Mouse (Mus musculus): Measurements from ENCODE around the gene Chd4. TPM values are rescaled to one million over a fixed set of nuclear protein-coding genes. Genes with fewer than 3 reads are reported as not detected.
A peak's percentile ranks its signal among the peaks of the same experiment; 100 is the strongest.

Gene Chd4
- polyA plus RNA-seq, 1 experiment: 99.7 TPM

GRCm38 (mm10) chr6:125164672-125165327 lies 69.0 kb downstream of the Chd4 start:
- peaks cover 44% of the 10 kb centered on the region for H3K79me2 ChIP-seq (ENCODE audit: control insufficient read depth, insufficient read depth)
- H3K79me3 ChIP-seq (ENCODE audit: low read depth): peaks cover 26% of the 10 kb centered on the region
- TF ChIP-seq CTCF (IDR thresholded peaks at IDR 0.05; ENCODE audit: control insufficient read depth, insufficient read depth, insufficient read length) (no peak), USF1 (IDR thresholded peaks at IDR 0.05; ENCODE audit: low read depth) (peak; percentile 88), MYOD1 (IDR thresholded peaks at IDR 0.05; ENCODE audit: control insufficient read depth, insufficient read length, low read depth) (no peak), FOSL1 (IDR thresholded peaks at IDR 0.05; ENCODE audit: insufficient read depth, low read length, poor library complexity, severe bottlenecking) (no peak), MYOG (IDR thresholded peaks at IDR 0.05; ENCODE audit: control insufficient read depth, extremely low read depth, insufficient read length) (no peak), CEBPB (IDR thresholded peaks at IDR 0.05; ENCODE audit: low read depth) (no peak), MAX (IDR thresholded peaks at IDR 0.05) (peak; percentile 65)
- H3K4me3 ChIP-seq (ENCODE audit: insufficient read depth, poor library complexity, severe bottlenecking): peak overlapping the region; percentile 98
- H3ac ChIP-seq (ENCODE audit: control insufficient read depth, insufficient read length, low read depth): peak overlapping the region; percentile 96
- no peaks in the 10 kb centered on the region for H3K27me3 ChIP-seq (ENCODE audit: control insufficient read depth, insufficient read depth, insufficient read length)
- peaks cover 66% of the 10 kb centered on the region for H3K36me3 ChIP-seq (ENCODE audit: control insufficient read depth, insufficient read depth)

DNA sequence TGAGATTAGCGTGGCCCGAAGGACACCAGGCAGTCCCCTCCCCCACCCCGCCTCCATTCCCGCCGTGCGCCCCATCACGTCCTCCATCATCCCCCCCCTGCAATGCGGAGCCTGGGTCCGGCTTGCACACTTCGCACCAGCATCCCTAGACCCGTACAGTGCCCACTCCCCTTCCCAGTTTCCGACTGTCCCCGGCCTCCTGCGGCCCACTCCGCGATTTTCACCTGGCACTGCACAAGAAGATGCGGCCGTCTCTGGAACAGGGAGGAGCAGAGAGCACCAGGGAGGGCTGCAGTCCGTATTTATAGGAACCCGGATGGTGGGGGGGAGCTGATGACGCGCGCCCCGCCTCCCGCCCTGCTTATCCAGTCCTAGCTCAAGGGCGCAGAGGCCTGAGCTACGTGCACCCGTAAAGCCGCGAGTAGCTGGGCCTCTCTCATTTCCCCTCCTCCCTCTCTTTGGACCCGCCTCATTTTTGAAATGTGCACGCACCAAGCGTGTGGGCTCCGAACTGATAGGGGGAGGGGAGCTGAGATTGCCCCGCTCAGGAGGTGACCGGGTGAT lies 69.6 kb downstream of the Chd4 start:
- H3K27me3 ChIP-seq (ENCODE audit: control insufficient read depth, insufficient read depth, insufficient read length): no peaks in the 10 kb centered on the region
- TF ChIP-seq MAX (IDR thresholded peaks at IDR 0.05) (peak; percentile 60), CEBPB (IDR thresholded peaks at IDR 0.05; ENCODE audit: low read depth) (no peak)
- peak overlapping the region; percentile 98 for H3K4me3 ChIP-seq (ENCODE audit: insufficient read depth, poor library complexity, severe bottlenecking)
- peaks cover 44% of the 10 kb centered on the region for H3K79me2 ChIP-seq (ENCODE audit: control insufficient read depth, insufficient read depth)
- peak overlapping the region; percentile 96 for H3ac ChIP-seq (ENCODE audit: control insufficient read depth, insufficient read length, low read depth)
- H3K36me3 ChIP-seq (ENCODE audit: control insufficient read depth, insufficient read depth): peaks cover 66% of the 10 kb centered on the region
- H3K79me3 ChIP-seq (ENCODE audit: low read depth): peaks cover 26% of the 10 kb centered on the region

DNA sequence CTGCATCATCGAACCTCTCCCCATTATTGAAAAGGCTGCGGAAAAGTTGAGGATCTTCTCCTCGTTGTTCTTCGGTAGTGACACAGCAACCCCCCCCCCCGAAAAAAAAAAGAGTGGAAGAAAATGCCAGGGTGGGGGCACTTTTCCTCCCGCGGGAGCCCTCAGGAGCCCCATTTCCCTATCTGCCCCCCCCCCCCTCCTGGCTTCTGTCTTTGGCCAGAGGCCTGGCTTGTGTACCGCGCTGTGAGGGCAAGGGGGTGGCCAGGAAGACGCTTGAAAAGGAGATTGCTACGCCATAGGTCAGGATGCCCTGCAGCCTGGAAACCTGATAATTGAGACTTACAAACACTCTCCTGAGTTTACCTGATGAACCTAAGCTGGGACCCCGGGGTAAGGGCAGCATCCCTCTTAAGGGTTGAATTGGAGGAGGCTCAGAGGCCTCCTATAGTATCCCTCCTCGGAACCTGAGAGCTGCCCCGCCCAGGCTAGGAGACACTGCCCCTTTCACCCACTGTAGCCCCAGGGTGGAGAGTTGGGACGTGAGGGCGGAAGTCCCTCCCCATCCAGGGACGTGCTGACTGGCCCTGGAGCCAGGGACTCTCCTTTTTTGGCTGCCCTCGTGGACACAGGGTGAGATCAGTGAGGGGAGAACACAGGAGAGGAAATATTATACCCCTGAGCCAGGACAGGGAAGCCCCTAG lies 70.4 kb downstream of the Chd4 start, which contains the start of gene Gapdh:
Gapdh (minus strand) TSS at position 417 of the 701 bp plus-strand sequence.
- H3K36me3 ChIP-seq (ENCODE audit: control insufficient read depth, insufficient read depth): peaks cover 63% of the 10 kb centered on the region
- no peak for TF ChIP-seq USF1 (IDR thresholded peaks at IDR 0.05; ENCODE audit: low read depth)
- no peak for TF ChIP-seq MYOG (IDR thresholded peaks at IDR 0.05; ENCODE audit: control insufficient read depth, extremely low read depth, insufficient read length)
- TF ChIP-seq FOSL1 (IDR thresholded peaks at IDR 0.05; ENCODE audit: insufficient read depth, low read length, poor library complexity, severe bottlenecking): no peak
- TF ChIP-seq CEBPB (IDR thresholded peaks at IDR 0.05; ENCODE audit: low read depth): no peak
- no peak for TF ChIP-seq MAX (IDR thresholded peaks at IDR 0.05)
- TF ChIP-seq MYOD1 (IDR thresholded peaks at IDR 0.05; ENCODE audit: control insufficient read depth, insufficient read length, low read depth): no peak
- no peak for TF ChIP-seq CTCF (IDR thresholded peaks at IDR 0.05; ENCODE audit: control insufficient read depth, insufficient read depth, insufficient read length)
- H3K79me3 ChIP-seq (ENCODE audit: low read depth): peaks cover 26% of the 10 kb centered on the region
- H3K27me3 ChIP-seq (ENCODE audit: control insufficient read depth, insufficient read depth, insufficient read length): no peaks in the 10 kb centered on the region
- H3ac ChIP-seq (ENCODE audit: control insufficient read depth, insufficient read length, low read depth): peak within 1 kb of the TSS; percentile 96
- H3K79me2 ChIP-seq (ENCODE audit: control insufficient read depth, insufficient read depth): peaks cover 44% of the 10 kb centered on the region
- H3K4me3 ChIP-seq (ENCODE audit: insufficient read depth, poor library complexity, severe bottlenecking): peak within 1 kb of the TSS; percentile 98

GRCm38 (mm10) chr6:125166861-125167650 lies 71.3 kb downstream of the Chd4 start:
- Histone ChIP-seq H3K79me2 (ENCODE audit: control insufficient read depth, insufficient read depth) (peaks cover 44% of the 10 kb centered on the region), H3K4me3 (ENCODE audit: insufficient read depth, poor library complexity, severe bottlenecking) (peak overlapping the region; percentile 98), H3K79me3 (ENCODE audit: low read depth) (peaks cover 26% of the 10 kb centered on the region), H3ac (ENCODE audit: control insufficient read depth, insufficient read length, low read depth) (peak overlapping the region; percentile 42), H3K36me3 (ENCODE audit: control insufficient read depth, insufficient read depth) (peaks cover 72% of the 10 kb centered on the region), H3K27me3 (ENCODE audit: control insufficient read depth, insufficient read depth, insufficient read length) (no peaks in the 10 kb centered on the region)
- TF ChIP-seq CTCF (IDR thresholded peaks at IDR 0.05; ENCODE audit: control insufficient read depth, insufficient read depth, insufficient read length): no peak
- no peak for TF ChIP-seq FOSL1 (IDR thresholded peaks at IDR 0.05; ENCODE audit: insufficient read depth, low read length, poor library complexity, severe bottlenecking)
- no peak for TF ChIP-seq CEBPB (IDR thresholded peaks at IDR 0.05; ENCODE audit: low read depth)
- TF ChIP-seq MYOD1 (IDR thresholded peaks at IDR 0.05; ENCODE audit: control insufficient read depth, insufficient read length, low read depth): no peak
- no peak for TF ChIP-seq USF1 (IDR thresholded peaks at IDR 0.05; ENCODE audit: low read depth)
- no peak for TF ChIP-seq MYOG (IDR thresholded peaks at IDR 0.05; ENCODE audit: control insufficient read depth, extremely low read depth, insufficient read length)
- no peak for TF ChIP-seq MAX (IDR thresholded peaks at IDR 0.05)

- H3ac ChIP-seq (ENCODE audit: control insufficient read depth, insufficient read length, low read depth): no peak overlapping the region
- H3K79me3 ChIP-seq (ENCODE audit: low read depth): peaks cover 21% of the 10 kb centered on the region
- H3K4me3 ChIP-seq (ENCODE audit: insufficient read depth, poor library complexity, severe bottlenecking): no peak overlapping the region
- H3K27me3 ChIP-seq (ENCODE audit: control insufficient read depth, insufficient read depth, insufficient read length): no peaks in the 10 kb centered on the region
- peaks cover 72% of the 10 kb centered on the region for H3K36me3 ChIP-seq (ENCODE audit: control insufficient read depth, insufficient read depth)
- H3K79me2 ChIP-seq (ENCODE audit: control insufficient read depth, insufficient read depth): peaks cover 35% of the 10 kb centered on the region
- TF ChIP-seq MYOD1 (IDR thresholded peaks at IDR 0.05; ENCODE audit: control insufficient read depth, insufficient read length, low read depth) (no peak), MYOG (IDR thresholded peaks at IDR 0.05; ENCODE audit: control insufficient read depth, extremely low read depth, insufficient read length) (no peak), USF1 (IDR thresholded peaks at IDR 0.05; ENCODE audit: low read depth) (no peak), CTCF (IDR thresholded peaks at IDR 0.05; ENCODE audit: control insufficient read depth, insufficient read depth, insufficient read length) (no peak), CEBPB (IDR thresholded peaks at IDR 0.05; ENCODE audit: low read depth) (no peak), FOSL1 (IDR thresholded peaks at IDR 0.05; ENCODE audit: insufficient read depth, low read length, poor library complexity, severe bottlenecking) (no peak), MAX (IDR thresholded peaks at IDR 0.05) (no peak)
Observed at GRCm38 (mm10) chr6:125168086-125168485, 72.3 kb downstream of the Chd4 start.

Data from C2C12 (cell line).